Mouse (Mus musculus): ENCODE results near the gene Cacnb3. TPM values are rescaled to one million over a fixed set of nuclear protein-coding genes. Genes with fewer than 3 reads are reported as not detected.

Cacnb3 gene
- 76.7 and 90.3 TPM in 2 replicates for polyA plus RNA-seq (2015; fragmentation: Nextera tagmentation; extraction: Ambion mirVana)

GRCm38 (mm10) chr15:98630540-98630939, at the start of gene Cacnb3:
Gene Cacnb3, plus strand, starts transcription at chr15:98630840.

GRCm38 (mm10) chr15:98609331-98610130, 21.1 kb upstream of the Cacnb3 start, which contains the start of gene Adcy6:
Gene Adcy6, minus strand, starts transcription at chr15:98610076.

GRCm38 (mm10) chr15:98662567-98663545, 32.2 kb downstream of the Cacnb3 start, which contains the start of gene Ddx23:
Gene Ddx23, minus strand, starts transcription at chr15:98662894.

GRCm38 (mm10) chr15:98676940-98677728, 46.5 kb downstream of the Cacnb3 start, which contains the start of gene Rnd1:
Gene Rnd1, minus strand, starts transcription at chr15:98677461.

Other genes starting within 250 kb of the Cacnb3 start
- not detected in 2 replicates for gene Olfr283, start 249.9 kb upstream of the Cacnb3 start, polyA plus RNA-seq (2015; fragmentation: Nextera tagmentation; extraction: Ambion mirVana)
- gene Olfr282, start 199.6 kb upstream of the Cacnb3 start, polyA plus RNA-seq (2015; fragmentation: Nextera tagmentation; extraction: Ambion mirVana) = not detected in 2 replicates
- gene Olfr281, start 178.3 kb upstream of the Cacnb3 start, polyA plus RNA-seq (2015; fragmentation: Nextera tagmentation; extraction: Ambion mirVana) = 0.14 TPM in 1 of 2 replicates, not detected in the other
- gene OR5BS1P, start 160.9 kb upstream of the Cacnb3 start, polyA plus RNA-seq (2015; fragmentation: Nextera tagmentation; extraction: Ambion mirVana) = not detected in 2 replicates
- not detected in 2 replicates for gene Lalba, start 148.1 kb upstream of the Cacnb3 start, polyA plus RNA-seq (2015; fragmentation: Nextera tagmentation; extraction: Ambion mirVana)
- not detected in 2 replicates for gene Olfr279, start 138.4 kb upstream of the Cacnb3 start, polyA plus RNA-seq (2015; fragmentation: Nextera tagmentation; extraction: Ambion mirVana)
- 80.5 and 87.7 TPM in 2 replicates for gene Kansl2, start 96.6 kb upstream of the Cacnb3 start, polyA plus RNA-seq (2015; fragmentation: Nextera tagmentation; extraction: Ambion mirVana)
- gene Ccnt1, start 59.9 kb upstream of the Cacnb3 start, polyA plus RNA-seq (2015; fragmentation: Nextera tagmentation; extraction: Ambion mirVana) = 40.5 and 42.5 TPM in 2 replicates
- not detected in 2 replicates for gene 4930415O20Rik, start 59.8 kb upstream of the Cacnb3 start, polyA plus RNA-seq (2015; fragmentation: Nextera tagmentation; extraction: Ambion mirVana)
- 8.7 and 9.7 TPM in 2 replicates for gene Adcy6, start 20.8 kb upstream of the Cacnb3 start, polyA plus RNA-seq (2015; fragmentation: Nextera tagmentation; extraction: Ambion mirVana)
- 20.5 and 21.6 TPM in 2 replicates for gene Ddx23, start 32.1 kb downstream of the Cacnb3 start, polyA plus RNA-seq (2015; fragmentation: Nextera tagmentation; extraction: Ambion mirVana)
- 18.3 and 19.6 TPM in 2 replicates for gene Rnd1, start 46.6 kb downstream of the Cacnb3 start, polyA plus RNA-seq (2015; fragmentation: Nextera tagmentation; extraction: Ambion mirVana)
- 8.8 and 9.1 TPM in 2 replicates for gene Ccdc65, start 77.4 kb downstream of the Cacnb3 start, polyA plus RNA-seq (2015; fragmentation: Nextera tagmentation; extraction: Ambion mirVana)
- 7.5 and 8.3 TPM in 2 replicates for gene Fkbp11, start 97.4 kb downstream of the Cacnb3 start, polyA plus RNA-seq (2015; fragmentation: Nextera tagmentation; extraction: Ambion mirVana)
- gene Arf3, start 132.4 kb downstream of the Cacnb3 start, polyA plus RNA-seq (2015; fragmentation: Nextera tagmentation; extraction: Ambion mirVana) = 107 and 109 TPM in 2 replicates
- 0.06 TPM in 1 of 2 replicates, not detected in the other for gene Wnt10b, start 147.3 kb downstream of the Cacnb3 start, polyA plus RNA-seq (2015; fragmentation: Nextera tagmentation; extraction: Ambion mirVana)
- gene Wnt1, start 159.0 kb downstream of the Cacnb3 start, polyA plus RNA-seq (2015; fragmentation: Nextera tagmentation; extraction: Ambion mirVana) = 0.34 and 0.43 TPM in 2 replicates
- gene Ddn, start 178.7 kb downstream of the Cacnb3 start, polyA plus RNA-seq (2015; fragmentation: Nextera tagmentation; extraction: Ambion mirVana) = 0.32 and 0.39 TPM in 2 replicates
- 52.9 and 53.3 TPM in 2 replicates for gene Prkag1, start 200.7 kb downstream of the Cacnb3 start, polyA plus RNA-seq (2015; fragmentation: Nextera tagmentation; extraction: Ambion mirVana)
- 7.9 and 9.2 TPM in 2 replicates for gene Kmt2d, start 240.4 kb downstream of the Cacnb3 start, polyA plus RNA-seq (2015; fragmentation: Nextera tagmentation; extraction: Ambion mirVana)

All from neural tube, postnatal 0 days (tissue).